In genomic region chr12:21418621-21419131, GRCm38 (mm10) we compare ENCODE assay signal across 9 mouse cellular contexts. TPM values are rescaled to one million over a fixed set of nuclear protein-coding genes. Genes with fewer than 3 reads are reported as not detected.
DNase-seq lines count a peak whose midpoint lies in the region; ATAC-seq lines count a peak whose summit lies in the region.
"Had no signal": no experiment of that assay in that cellular context is flagged by ENCODE, and none has a peak within 500 bp of the region (broad histone marks: within the 10 kb centered on the region; RNA-seq: fewer than 3 reads in every experiment).

No protein-coding gene starts in this region.

- peak overlapping the region; percentile 85 for H3K9ac ChIP-seq in forebrain, embryonic 15.5 days (replicated peaks)

- no peak for ATAC-seq in frontal cortex, adult (ENCODE audit: low TSS enrichment)
- ATAC-seq in forebrain, embryonic 15.5 days (replicated peaks), result no peak
- ATAC-seq: Patski had no signal

- peaks cover 17% of the 10 kb centered on the region for H3K36me3 ChIP-seq in forebrain, embryonic 15.5 days

- H3K27me3 ChIP-seq in forebrain, embryonic 15.5 days, result no peaks in the 10 kb centered on the region
- H3K27me3 ChIP-seq: Patski had no signal

- peak overlapping the region; percentile 62 for H3K4me2 ChIP-seq in forebrain, embryonic 15.5 days (replicated peaks)

- 37% methylated on average over 11 of the region's 11 CpGs for WGBS in forebrain, embryonic 15.5 days
- WGBS in large intestine, adult 2 months, result 11% methylated on average over 11 of the region's 11 CpGs

- H3K4me1 ChIP-seq in forebrain, embryonic 15.5 days, result peaks cover 26% of the 10 kb centered on the region

- peak; percentile 32 to 35 for DNase-seq in frontal cortex, postnatal 10 days (ENCODE audit: low spot score in 2 of 2)
- peak; percentile 20 for DNase-seq in thymus, postnatal 14 days
- DNase-seq in thymus, postnatal 0 days (ENCODE audit: low spot score), result no peak
- DNase-seq in large intestine, adult 2 months (ENCODE audit: low read depth, low spot score), result peak; percentile 38
- peak; percentile 28 for DNase-seq in naive thymus-derived CD4-positive, alpha-beta T cell, adult 2 months (ENCODE audit: low read depth)
- no peak for DNase-seq in retina, postnatal 1 day

- peak overlapping the region; percentile 100 for H3K4me3 ChIP-seq in forebrain, embryonic 15.5 days

- no peaks in the 10 kb centered on the region for H3K9me3 ChIP-seq in forebrain, embryonic 15.5 days

- peak overlapping the region; percentile 100 for H3K27ac ChIP-seq in forebrain, embryonic 15.5 days (replicated peaks)

RNA-seq across cellular contexts. Expression of gene Ywhaq, which starts 1.2 kb away (rescaled TPM):
- polyA plus RNA-seq in thymus, postnatal 0 days (2015; fragmentation: Nextera tagmentation; extraction: Ambion mirVana), result 361 and 392 TPM in 2 replicates
- polyA plus RNA-seq in forebrain, embryonic 15.5 days (2015; fragmentation: Nextera tagmentation; extraction: Ambion mirVana), result 1,116 and 1,143 TPM in 2 replicates
- polyA plus RNA-seq in large intestine, adult 2 months (2012; rRNA removed), result 69.8 and 75.7 TPM in 2 replicates

RNA-seq across cellular contexts. Expression of gene Adam17, which starts 45.2 kb away (rescaled TPM):
- polyA plus RNA-seq in thymus, postnatal 0 days (2015; fragmentation: Nextera tagmentation; extraction: Ambion mirVana), result 34.1 and 37.4 TPM in 2 replicates
- polyA plus RNA-seq in forebrain, embryonic 15.5 days (2015; fragmentation: Nextera tagmentation; extraction: Ambion mirVana), result 19.4 and 20.0 TPM in 2 replicates
- 15.2 and 28.8 TPM in 2 replicates for polyA plus RNA-seq in large intestine, adult 2 months (2012; rRNA removed)

Comparison
In these comparisons a context has a peak if more than half of its experiments do, and no peak if none do; other contexts are left out.
1. DNase-seq: peak in frontal cortex, postnatal 10 days (2 of 2), thymus, postnatal 14 days (single experiment), large intestine, adult 2 months (single experiment) and naive thymus-derived CD4-positive, alpha-beta T cell, adult 2 months (single experiment); none in thymus, postnatal 0 days (single experiment) and retina, postnatal 1 day (single experiment).